Mouse (Mus musculus) heart, adult 18-20 months (tissue): ENCODE data around the gene Adgrl3. TPM values are rescaled to one million over a fixed set of nuclear protein-coding genes. Genes with fewer than 3 reads are reported as not detected.

Experiments
- DNase-seq, 2 experiments: peaks; one replicate each; pipeline ENCODE4 v3.0.0; 2021 to 2022; ENCODE audit warnings: mixed read lengths in 1 of 2
- total RNA-seq, 2 experiments: library from RNA; stranded (reverse); gene quantifications; 2 replicates each; pipeline ENCODE4 v1.2.3; 2021

Gene Adgrl3
- total RNA-seq, 2 experiments from 2014 or later: 3.4 to 4.0 TPM

DNA sequence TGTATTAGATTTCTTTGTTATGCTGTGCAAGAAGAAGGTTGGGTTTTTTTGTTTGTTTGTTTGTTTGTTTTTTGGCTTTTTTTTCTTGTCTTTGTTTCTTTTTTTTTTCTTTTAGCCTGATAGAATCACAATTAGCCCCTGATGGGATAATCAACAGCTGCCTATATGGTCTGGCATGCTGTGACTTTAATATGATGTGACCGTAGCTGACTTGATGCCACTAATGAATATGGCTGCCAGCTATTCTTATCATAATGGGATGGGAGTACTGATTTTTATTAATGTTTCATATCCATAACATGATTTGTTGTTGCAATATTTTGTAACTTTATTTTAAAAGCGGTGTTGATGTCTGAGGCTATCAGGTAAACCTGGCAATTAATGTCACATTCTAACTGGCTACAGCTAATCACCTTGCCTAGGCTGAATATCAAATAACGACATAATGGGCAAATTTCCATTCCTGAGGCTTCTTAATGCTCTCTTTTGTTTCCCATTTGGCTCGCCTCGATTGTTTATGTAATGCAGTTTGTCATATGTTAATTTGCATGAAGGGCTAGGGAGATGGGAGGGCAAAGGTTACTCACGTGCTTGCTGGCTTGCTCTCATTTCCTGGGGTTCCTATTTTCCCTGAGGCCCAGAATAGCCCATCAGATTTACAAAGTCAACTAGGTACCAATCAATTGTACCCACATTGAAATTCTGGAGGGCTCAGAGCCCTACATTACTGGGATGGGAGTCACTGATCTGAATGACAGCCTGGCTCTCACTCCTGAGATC lies 641.9 kb downstream of the Adgrl3 start:
- no peak for DNase-seq

DNA sequence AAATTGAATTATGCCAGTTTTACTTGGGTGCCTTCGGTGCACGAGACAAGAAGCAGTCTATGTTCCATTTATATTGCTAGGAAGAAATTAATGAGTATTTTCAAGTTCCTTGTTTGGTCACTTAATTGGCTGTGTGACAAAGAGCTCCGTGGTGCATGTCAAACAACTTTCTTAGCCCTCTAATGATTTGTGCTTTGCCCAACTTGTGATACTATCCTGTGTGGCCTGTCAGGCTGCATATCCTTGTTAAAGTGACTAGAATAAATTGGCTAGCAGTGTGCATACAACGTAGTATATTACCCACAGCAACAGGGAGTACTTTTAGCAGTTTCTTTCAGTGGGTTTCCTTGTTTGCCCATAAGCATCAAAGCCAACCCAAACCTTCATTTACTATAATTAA lies 651.1 kb downstream of the Adgrl3 start:
- no peak for DNase-seq

DNA sequence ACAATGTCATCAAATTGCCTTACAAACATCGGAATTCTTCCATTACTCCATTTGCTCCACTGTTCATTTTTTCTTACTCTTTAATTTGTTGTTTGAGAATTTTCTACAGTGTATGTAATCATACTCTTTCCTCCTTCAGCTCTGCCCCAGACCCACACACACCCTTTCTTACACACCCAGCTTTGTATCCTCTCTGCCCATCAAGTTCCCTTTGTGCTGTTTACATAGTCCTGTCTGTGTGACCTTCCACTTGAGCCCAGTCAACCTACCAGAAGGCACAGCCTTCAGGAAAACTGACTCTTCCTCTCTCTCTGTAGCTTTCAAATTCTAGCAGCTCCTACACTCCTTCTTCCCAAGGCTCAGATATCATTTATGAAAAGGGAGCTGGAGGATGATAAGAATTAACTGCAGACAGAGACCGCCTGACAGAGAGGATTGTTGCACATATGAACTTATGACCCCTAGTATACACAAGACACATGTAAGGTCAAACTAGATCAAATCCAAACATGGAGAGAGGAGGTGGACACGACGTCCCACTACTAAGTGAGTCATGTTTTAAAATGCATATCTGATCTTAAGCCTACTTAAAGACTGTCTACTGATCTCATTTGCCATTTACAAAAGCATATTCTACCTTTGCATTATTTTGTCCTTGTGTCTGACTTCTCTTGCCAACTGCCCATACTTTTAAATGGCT lies 654.5 kb downstream of the Adgrl3 start:
- no peak for DNase-seq

DNA sequence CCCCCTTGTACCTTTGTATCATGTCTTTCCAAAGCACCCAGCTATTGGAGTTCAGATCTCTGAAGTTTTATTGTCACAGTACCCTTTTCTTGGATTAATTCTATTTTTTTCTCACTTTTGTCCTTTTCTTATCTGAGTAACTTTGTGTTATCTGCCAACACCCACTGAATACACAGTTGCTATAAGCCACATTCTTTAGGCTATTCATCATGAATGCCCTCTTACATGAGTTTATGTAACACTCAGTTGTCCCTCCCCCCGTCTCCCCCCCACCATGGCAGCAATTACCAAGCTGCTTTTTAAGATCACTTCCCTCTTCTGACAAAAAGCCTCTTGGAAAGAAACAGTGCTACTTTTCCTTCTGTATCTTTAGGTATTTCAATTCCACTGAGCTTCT lies 655.0 kb downstream of the Adgrl3 start:
- no peak for DNase-seq

DNA sequence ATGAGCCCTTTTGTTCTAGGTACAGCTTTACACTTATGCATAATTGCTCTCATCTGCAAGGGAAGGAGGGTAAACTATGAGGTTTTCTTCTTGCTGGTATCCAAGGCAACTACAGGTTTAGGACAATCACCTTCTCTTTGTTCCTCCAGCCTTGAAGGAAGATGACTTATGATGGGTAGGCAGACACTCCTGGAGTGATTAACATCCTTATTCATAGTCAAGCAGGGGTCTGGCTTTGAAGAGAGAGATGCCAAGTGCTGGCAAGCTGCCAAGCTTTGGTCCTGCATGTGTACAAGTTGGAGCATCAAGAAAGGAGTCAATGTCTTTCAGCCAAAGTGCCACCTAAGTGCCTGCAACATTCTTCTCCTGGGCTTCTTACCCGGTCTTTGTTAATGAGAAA lies 657.0 kb downstream of the Adgrl3 start:
- no peak for DNase-seq

DNA sequence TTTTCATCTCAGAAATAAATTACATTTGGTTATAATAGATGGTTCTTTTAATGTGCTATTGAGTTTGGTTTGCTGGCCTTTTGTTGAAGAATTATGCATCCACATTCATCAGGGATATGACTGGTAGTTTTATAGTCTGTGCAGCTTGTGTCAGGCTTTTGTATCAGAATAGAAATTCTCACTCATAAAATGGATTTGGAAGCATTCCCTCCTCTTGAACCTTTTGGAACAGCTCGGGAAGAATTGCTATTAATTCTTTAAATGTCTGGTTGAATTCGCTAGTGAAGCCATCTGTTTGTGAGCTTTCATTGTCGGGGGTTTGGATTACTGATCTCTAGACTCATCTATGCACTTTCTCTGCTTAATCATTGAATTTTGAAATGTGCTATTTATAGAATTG lies 666.3 kb downstream of the Adgrl3 start:
- no peak for DNase-seq

DNA sequence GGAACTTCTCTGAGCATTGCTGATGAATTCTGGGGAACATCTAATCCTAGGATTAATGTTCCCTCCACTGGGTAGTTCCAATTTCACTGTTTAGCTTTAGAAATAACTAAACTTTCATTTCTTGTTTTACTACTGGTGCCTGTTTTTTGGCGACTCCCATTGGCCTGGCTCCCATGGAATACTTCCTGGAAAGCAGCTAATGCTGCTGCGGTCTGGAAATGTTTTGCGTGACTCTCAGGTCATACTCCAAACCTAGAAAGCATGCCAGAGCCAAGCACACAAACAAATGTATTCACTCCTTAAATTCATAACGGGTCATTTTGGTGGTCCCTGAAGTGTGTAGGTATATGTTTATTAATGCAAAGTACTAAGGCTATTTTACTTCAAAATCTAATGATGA lies 666.9 kb downstream of the Adgrl3 start:
- DNase-seq: peak; percentile 14 to 28

DNA sequence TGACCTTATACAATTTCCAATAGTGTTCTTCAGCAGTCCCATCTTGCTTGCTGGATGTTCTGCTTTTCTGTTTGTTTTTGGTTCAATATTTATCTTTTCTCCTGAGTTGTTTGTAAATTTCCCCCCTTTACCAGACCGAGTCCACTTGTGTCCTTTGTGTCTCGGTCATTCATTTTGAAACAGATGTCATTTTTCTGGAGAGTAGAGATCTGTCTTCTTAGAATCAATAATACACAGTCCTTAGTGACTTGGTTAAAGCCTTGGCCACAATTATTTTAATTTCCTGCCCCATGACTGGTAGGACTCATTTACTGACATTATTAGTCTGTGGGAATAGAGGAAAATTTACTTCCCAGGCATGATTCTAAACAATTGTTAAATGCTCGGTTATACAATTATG lies 709.7 kb downstream of the Adgrl3 start:
- DNase-seq: no peak

DNA sequence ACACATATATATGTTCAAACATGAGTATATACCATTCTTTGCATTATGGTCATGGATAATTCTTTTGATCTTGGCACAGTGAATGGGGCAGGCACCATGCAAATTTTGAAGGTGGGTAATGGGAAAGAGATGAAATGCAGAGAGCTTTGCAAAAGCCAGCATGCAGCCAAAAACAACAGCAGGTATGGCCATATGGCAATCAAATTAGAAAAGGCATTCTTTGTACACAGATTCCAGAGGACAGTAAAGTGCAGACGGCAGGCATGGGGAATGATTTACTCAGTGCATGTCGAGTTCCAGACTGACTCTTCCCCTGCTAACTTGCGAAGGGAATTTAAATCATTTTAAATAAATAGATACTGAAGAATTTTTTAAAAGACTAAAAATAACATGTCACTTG lies 716.1 kb downstream of the Adgrl3 start:
- no peak for DNase-seq

DNA sequence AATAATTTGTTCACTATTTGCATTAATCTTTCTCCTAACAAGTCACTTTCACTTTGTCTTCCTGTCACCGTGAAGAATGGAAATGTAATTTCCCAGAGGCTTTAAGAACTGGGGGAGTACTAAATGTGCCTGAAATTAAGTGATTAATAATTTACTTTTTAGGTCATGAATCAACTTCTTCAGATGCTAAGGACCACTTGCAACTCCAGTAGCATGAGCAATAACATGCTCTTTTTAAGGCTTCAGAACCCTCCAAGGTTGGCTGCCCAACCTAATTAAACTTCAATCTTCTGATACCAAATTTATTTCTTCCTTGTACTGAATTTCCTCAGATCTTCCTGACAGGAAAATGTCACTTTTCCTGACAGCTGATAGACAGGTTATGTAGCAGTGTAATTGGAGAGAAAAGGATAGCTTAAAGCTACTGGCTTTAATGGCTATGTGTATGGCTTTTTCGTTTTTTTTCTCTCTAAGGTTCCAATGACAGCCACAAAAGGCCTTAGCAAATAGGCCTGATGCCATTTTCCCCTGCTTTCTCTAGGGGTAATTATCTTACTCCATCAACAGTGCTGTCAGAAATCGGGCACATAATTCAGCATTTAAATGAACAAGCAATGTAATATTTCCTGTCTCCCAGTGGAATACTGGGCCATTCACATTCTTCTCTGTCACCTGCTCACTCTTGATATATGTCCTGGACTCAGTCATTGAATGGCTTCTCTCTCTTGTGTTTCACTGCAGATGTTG lies 718.5 kb downstream of the Adgrl3 start:
- DNase-seq: no peak

DNA sequence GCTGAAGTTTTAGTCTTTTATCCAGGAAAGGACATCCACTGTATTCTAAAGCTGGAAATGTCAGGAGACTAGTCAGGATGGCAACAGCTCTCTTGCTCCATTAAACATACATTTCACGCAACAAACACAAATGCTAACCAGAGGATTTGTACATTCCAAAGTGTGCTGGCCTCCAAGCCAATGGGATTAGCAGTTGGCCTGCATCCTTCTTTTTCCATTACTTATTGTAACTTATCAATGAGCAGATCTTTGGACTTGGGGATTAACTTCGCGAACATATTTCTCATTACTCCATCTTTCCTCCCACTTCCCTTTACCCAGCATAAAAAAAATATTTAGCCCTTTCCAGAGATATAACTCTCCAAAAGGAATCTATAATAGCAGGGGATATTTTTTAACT lies 732.5 kb downstream of the Adgrl3 start:
- DNase-seq: no peak

DNA sequence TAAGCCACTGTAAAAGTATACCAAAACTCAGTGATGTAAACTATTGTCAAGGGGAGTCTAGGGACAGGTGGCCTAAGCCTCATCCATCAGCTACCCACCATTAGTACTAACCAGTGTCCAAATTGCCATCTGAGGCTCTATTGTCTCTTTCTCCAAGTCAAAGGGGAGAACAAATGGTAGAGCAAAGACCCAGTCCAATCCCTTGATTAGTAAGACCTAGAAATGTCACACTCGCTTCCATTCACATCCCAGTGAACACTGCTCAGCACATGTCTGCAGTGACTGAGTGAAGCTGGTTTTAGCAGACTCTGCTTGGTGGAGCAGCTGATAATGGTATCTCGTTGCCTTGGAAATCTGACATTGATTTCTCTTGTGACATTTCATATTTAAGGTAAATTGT lies 735.8 kb downstream of the Adgrl3 start:
- no peak for DNase-seq

DNA sequence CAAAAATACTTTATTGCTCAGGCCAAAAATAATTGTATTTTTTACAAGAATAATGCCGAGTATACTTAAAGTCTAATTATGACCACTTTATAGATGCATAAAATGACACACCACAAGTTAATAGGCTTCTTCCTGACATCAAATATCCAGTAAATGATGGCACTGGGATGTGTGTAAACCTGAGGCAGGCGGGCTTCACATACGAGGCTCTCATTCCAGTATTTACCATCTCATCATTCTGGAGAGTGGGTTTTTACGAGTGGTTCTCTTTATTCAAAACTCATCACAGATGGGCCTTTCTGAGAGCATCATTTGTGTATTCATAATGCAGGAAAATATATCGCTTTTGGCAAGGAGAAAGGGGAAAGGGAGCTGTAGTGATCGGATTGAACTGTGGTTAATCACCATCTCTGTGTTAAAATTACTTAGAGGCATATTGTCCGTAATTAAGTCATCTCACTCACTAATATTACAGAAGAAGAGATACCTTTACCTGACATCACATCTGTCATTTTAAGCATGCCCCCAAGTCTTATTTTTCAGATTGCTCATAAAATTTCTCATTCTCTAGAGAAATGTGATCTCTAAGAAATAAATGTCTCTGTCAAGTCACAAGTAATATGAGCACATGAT lies 737.3 kb downstream of the Adgrl3 start:
- no peak for DNase-seq

DNA sequence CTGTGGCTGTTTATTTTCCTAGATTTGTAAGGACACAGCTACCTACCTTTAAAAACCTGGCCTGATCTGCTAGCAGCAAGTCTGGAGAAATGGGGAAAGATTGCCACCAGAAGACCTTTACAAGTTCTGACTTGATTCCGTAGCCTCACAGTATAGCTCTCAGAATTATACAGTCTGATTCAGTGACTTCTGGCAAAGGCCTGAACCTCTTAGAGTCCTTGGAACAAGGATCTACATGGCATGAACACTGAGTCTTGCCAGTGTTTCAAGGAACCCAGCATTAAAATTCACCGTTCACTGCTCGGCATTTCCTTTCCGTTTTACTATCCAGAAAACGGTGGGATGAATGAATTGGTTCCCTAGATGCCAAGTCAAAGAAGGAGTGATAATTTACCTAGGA lies 756.3 kb downstream of the Adgrl3 start:
- DNase-seq: no peak

DNA sequence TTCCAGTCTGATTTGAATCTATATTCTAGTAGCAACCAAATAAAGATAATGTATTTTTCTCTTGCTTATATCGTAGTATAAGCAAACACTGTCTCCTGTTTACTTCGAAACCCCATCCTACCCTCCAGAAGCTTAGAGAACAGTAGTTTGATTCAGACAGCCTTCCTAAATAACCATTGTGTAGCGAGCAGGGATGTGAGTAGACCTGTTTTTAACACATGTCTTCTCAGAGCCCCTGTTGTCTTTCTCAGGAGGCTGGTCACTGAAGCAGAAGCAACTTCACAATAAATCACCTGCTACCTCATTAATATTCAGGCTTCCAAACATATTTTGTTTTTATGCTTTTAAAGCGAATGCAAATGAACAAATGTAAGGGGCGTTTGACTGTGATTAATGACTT lies 756.8 kb downstream of the Adgrl3 start:
- DNase-seq: no peak

DNA sequence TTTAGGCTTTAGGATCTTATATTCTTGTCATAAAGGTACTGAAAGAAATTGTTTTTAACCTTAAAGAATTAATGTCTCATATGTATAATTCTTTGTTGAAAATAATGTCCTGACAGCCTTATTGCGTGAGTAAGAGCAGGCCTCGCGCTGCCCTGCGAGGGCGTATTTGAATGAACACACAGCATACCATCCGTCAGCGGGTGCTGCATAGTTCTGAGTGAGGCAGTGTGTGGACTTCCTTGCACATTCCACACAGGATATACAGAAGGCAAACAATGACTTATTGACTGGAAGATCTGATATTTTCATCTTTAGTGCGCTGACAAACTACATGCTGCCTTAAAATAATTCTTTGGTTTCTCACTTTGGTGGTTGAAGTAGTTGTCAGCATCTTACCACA lies 764.8 kb downstream of the Adgrl3 start:
- DNase-seq: no peak

DNA sequence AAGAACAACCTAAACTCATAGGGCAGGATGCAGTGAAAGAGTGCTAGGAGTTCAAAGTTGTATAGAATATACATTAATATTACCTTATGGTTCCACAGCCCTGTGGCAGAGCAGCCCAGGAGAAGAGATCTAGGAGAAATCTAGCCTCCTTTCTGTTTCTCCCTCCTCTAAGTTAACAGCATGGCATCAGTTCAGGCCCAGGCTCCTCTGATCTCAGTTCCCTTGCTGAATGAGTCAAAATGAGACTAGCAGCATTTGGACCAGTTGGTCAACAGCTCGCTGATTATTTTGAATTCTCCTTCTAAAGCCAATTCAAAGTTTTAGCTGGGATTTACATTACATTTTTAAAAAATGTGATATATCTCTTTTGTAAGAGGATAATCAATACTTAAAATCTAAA lies 770.8 kb downstream of the Adgrl3 start:
- DNase-seq: no peak

DNA sequence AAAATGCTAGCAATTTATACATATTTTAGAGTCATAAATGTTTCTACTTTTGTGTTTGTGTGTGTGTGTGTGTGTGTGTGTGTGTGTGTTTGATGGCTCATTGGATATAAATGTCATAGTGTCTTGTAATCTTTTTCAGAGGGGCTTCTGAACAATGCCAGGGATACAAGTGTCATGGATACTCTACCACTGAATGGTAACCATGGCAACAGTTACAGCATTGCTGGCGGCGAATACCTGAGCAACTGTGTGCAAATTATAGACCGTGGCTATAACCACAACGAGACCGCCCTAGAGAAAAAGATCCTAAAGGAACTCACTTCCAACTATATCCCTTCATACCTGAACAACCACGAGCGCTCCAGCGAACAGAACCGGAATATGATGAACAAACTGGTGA lies 774.2 kb downstream of the Adgrl3 start:
- no peak for DNase-seq

DNA sequence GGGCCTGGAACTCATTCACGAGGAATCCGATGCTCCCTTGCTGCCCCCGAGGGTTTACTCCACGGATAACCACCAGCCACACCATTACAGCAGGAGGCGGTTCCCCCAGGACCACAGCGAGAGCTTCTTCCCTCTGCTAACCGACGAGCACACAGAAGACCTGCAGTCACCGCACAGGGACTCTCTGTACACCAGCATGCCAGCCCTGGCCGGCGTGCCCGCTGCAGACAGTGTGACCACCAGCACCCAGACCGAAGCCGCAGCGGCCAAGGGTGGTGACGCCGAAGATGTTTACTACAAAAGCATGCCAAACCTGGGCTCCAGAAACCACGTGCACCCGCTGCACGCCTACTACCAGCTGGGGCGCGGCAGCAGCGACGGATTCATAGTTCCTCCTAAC lies 774.7 kb downstream of the Adgrl3 start:
- no peak for DNase-seq

DNA sequence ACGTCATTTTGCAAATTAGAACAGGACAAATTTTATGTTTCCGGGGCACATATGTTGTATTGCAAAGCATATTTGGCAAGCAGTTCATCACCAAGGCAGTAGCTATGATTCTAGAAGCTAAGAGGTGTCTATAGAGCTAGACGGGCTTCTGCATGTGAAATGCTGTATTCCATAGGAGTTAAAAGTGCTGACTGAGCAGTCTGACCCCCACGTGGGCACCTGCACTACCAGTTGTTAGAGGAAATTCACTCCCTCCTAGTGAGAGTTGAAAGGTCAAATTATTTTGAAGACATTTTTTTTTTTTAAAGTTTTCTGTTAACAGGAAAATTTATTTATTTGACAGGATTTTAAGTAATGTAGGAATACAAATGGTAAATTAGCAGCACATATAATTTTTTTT lies 776.2 kb downstream of the Adgrl3 start:
- DNase-seq: no peak

DNA sequence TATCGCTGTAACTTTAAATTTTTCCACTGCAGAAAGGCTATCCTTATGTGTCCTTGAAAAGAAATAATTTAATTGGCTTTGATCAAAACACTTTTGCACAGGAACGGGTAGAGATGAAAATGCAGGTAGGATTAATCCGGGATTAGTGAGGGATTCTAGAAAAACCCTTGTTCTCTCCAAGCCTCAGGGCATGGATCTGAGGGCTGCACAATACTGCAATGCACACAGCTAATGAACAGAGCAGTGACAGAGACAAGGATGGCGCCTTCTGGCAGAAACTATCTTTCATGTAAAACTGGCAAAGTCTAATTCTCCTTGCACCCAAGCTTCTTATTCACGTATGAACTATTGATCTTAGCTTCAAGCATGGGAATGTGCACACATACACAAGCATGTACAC lies 791.0 kb downstream of the Adgrl3 start:
- no peak for DNase-seq

DNA sequence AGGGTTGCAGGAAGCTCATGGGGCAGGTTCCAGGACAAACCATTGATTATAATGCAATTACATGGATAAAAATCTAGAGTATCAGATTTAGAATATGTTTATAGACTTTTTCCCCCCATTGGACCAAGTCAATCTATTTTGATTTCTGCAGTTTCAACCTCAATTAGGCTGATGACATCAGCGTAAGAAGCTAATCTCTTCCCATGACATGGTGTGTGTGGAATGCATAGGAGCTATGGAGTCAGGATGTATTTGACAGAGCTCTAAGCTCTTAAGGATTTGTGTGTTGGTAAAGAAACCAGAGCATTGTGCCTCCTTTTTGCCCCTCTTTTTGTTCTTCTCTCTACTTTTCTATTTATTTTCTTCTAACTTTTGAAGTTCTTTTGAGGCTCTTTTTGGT lies 812.1 kb downstream of the Adgrl3 start:
- no peak for DNase-seq

DNA sequence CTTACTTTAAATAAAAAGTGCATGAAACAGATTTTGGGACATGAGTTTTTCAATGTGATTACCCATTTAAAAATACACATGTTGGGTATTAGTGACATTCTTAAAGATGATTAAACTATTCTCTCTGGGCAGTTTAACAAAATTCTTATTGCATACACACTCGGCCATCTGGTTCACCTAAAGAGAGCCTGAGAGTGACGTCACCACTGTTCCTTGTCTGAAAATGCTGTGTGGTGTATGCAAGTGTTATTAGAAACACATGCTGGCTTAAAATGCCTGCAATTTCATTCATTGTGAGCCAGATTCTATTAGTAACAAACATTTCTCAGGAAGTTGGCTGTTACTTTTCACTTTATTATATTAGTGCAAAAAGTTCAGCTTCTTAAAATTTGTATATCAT lies 812.7 kb downstream of the Adgrl3 start:
- no peak for DNase-seq
